Comparison of ENCODE assay signal across 8 mouse cellular contexts in the genomic region with DNA sequence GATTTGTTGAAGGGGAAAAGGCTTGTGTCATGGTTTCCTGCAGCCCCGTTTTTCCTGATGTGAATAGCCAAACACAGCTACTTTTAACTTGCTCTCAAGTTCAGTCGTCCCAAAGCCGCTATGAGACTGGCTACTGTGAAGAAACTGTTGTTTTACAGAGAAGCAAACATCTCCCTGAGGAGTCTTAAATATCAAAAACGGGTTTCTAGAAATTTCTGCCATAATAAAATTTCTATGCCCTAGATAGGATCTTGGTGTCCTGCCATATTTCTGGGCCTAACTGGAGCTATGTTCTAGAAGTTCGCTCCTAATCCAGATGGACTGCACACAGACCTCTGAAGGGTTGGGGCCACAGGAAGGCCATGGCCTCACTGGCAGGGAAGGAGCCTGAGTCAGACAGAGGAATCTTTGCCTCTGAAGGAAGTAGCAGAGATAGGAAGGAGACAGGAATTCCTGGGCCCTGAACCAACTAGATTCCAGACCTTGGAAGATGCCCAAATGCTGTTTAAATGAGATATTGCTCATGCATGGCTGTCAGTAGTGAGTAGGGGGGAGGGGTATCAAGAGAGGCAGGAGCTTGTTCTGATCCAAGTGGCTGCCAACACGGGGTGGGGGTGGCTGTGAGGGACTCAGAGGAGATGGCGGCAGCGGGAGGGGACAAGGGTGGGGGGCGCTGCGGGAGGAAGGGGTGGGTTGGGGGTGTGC. TPM values are rescaled to one million over a fixed set of nuclear protein-coding genes. Genes with fewer than 3 reads are reported as not detected.
DNase-seq lines count a peak whose midpoint lies in the region; ATAC-seq lines count a peak whose summit lies in the region.

No protein-coding gene starts in this region.

- H3K4me3 ChIP-seq in forebrain, embryonic 12.5 days (replicated peaks), result no peak overlapping the region
- no peak overlapping the region for H3K4me3 ChIP-seq in midbrain, embryonic 11.5 days (ENCODE audit: low read depth, low read length)

- no peak overlapping the region for H3K9ac ChIP-seq in forebrain, embryonic 12.5 days
- no peak overlapping the region for H3K9ac ChIP-seq in midbrain, embryonic 11.5 days (ENCODE audit: low read length)

- no peaks in the 10 kb centered on the region for H3K27me3 ChIP-seq in forebrain, embryonic 12.5 days
- no peaks in the 10 kb centered on the region for H3K27me3 ChIP-seq in midbrain, embryonic 11.5 days (ENCODE audit: control insufficient read depth, insufficient read depth, low read length)

- H3K36me3 ChIP-seq in forebrain, embryonic 12.5 days (replicated peaks), result no peaks in the 10 kb centered on the region
- H3K36me3 ChIP-seq in midbrain, embryonic 11.5 days (ENCODE audit: control insufficient read depth, insufficient read depth, low read length), result no peaks in the 10 kb centered on the region

- intact Hi-C loops in left cerebral cortex, postnatal 10 days (cut with DNase I), result no loop called here
- intact Hi-C loops in heart, postnatal 14 days (cut with DNase I), result loop anchor here (1.0 kb wide), 1 partner anchor 31 kb away; no protein-coding TSS in a partner anchor

- H3K4me1 ChIP-seq in forebrain, embryonic 12.5 days, result peaks cover 37% of the 10 kb centered on the region
- H3K4me1 ChIP-seq in midbrain, embryonic 11.5 days (ENCODE audit: control insufficient read depth, insufficient read depth, low read length), result peaks cover 13% of the 10 kb centered on the region

- H3K27ac ChIP-seq in forebrain, embryonic 12.5 days, result 0 out of 2 replicates have a peak overlapping the region, but pooled peaks have one; percentile 2
- no peak overlapping the region for H3K27ac ChIP-seq in midbrain, embryonic 11.5 days (ENCODE audit: low read depth, low read length)

- no peaks in the 10 kb centered on the region for H3K9me3 ChIP-seq in forebrain, embryonic 12.5 days
- H3K9me3 ChIP-seq in midbrain, embryonic 11.5 days (ENCODE audit: control insufficient read depth, low read length), result no peaks in the 10 kb centered on the region

- H3K4me2 ChIP-seq in forebrain, embryonic 12.5 days, result no peak overlapping the region; the same call in 1 of the 2 replicates
- H3K4me2 ChIP-seq in midbrain, embryonic 11.5 days, result no peak overlapping the region

- 58% methylated on average over 10 of the region's 10 CpGs for WGBS in forebrain, embryonic 12.5 days
- 55% methylated on average over 10 of the region's 10 CpGs for WGBS in midbrain, embryonic 11.5 days

- no peak for ATAC-seq in forebrain, embryonic 12.5 days (ENCODE audit: low FRiP score)
- ATAC-seq in midbrain, embryonic 11.5 days (ENCODE audit: low FRiP score), result peak; percentile 25; the same call in 1 of the 2 replicates

- DNase-seq in left cerebral cortex, postnatal 10 days (ENCODE audit: extremely low spot score in 1 of 2, low spot score in 2 of 2), result peak; percentile 53 to 61
- DNase-seq in left cerebral cortex, adult 9 months (ENCODE audit: low spot score in 2 of 2), result no peak
- DNase-seq in heart, postnatal 14 days, result peak; percentile 69 to 74
- DNase-seq in kidney, postnatal 4 days, result peak; percentile 77 to 83
- no peak for DNase-seq in midbrain, embryonic 11.5 days (ENCODE audit: low spot score, missing footprints)
- no peak for DNase-seq in spleen, postnatal 14 days (ENCODE audit: low spot score in 2 of 2)
- no peak for DNase-seq in cerebellum, adult 11-12 months

RNA-seq across cellular contexts. Expression of a gene that starts 31.3 kb away (rescaled TPM):
- 1 to 10 TPM; 6.5 to 8.4 TPM for total RNA-seq in left cerebral cortex, postnatal 10 days (2021)
- 1.5 and 2.4 TPM in 2 replicates for polyA plus RNA-seq in forebrain, embryonic 12.5 days (2016; fragmentation: Nextera tagmentation; extraction: Ambion mirVana)
- total RNA-seq in heart, postnatal 14 days (2021), result 10 to 100 TPM; 25.4 to 25.6 TPM
- 2.7 and 2.9 TPM in 2 replicates for polyA plus RNA-seq in midbrain, embryonic 11.5 days (2014; fragmentation: Nextera tagmentation; extraction: Ambion mirVana)

RNA-seq across cellular contexts. Expression of a gene that starts 39.6 kb away (rescaled TPM):
- under 1 TPM; 0.34 to 0.39 TPM for total RNA-seq in left cerebral cortex, postnatal 10 days (2021)
- not detected in 2 replicates for polyA plus RNA-seq in forebrain, embryonic 12.5 days (2016; fragmentation: Nextera tagmentation; extraction: Ambion mirVana)
- not detected for total RNA-seq in heart, postnatal 14 days (2021)
- polyA plus RNA-seq in midbrain, embryonic 11.5 days (2014; fragmentation: Nextera tagmentation; extraction: Ambion mirVana), result 0.33 TPM in 1 of 2 replicates, not detected in the other

Comparison
In these comparisons a context has a peak if more than half of its experiments do, and no peak if none do; other contexts are left out.
1. DNase-seq: peak in left cerebral cortex, postnatal 10 days (2 of 2), heart, postnatal 14 days (2 of 2) and kidney, postnatal 4 days (2 of 2); none in left cerebral cortex, adult 9 months (0 of 2), midbrain, embryonic 11.5 days (single experiment), spleen, postnatal 14 days (0 of 2) and cerebellum, adult 11-12 months (single experiment).